Mouse (Mus musculus): Measurements from ENCODE around the gene 1700037H04Rik. TPM values are rescaled to one million over a fixed set of nuclear protein-coding genes. Genes with fewer than 3 reads are reported as not detected.

The 1700037H04Rik gene
- total and polyA plus RNA-seq, 3 experiments, result 45.5 to 72.6 TPM; not detected in 1

DNA sequence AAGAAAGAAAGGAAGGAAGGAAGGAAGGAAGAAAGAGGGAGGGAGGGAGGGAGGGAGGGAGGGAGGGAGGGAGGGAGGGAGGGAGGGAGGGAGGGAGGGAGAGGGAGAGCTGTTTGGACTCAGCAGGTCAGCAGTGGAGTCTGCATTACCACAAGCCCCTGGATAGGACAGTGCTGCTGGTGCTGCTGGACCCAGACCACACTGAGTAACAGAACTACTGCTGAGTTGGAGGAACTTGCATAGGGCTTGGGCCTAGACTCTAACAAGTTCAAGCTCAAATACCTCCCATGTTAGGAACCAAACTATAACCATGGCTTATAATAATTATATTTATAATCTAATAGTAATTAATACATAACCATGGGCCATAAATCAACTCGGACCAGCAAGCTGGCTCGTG is 29.0 kb downstream of the 1700037H04Rik start:
- Histone ChIP-seq H3K27ac (ENCODE audit: control insufficient read depth, low read depth, low read length) (no peak overlapping the region), H3K36me3 (ENCODE audit: control insufficient read depth in 1 of 2, insufficient read depth in 2 of 2, low read length in 2 of 2) (peaks cover 0 to 2% of the 10 kb centered on the region in 2 experiments; a peak in 1 of 4 replicates), H3K9ac (ENCODE audit: control insufficient read depth, low read depth, low read length, poor library complexity, severe bottlenecking) (no peak overlapping the region)

GRCm38 (mm10) chr2:131129836-131130235 is 30.0 kb downstream of the 1700037H04Rik start:
- no peak overlapping the region for H3K9ac ChIP-seq (ENCODE audit: control insufficient read depth, low read depth, low read length, poor library complexity, severe bottlenecking)
- no peak overlapping the region for H3K4me3 ChIP-seq (ENCODE audit: control insufficient read depth in 1 of 2, insufficient read depth in 1 of 2, low read depth in 2 of 2, low read length in 2 of 2)
- no peak overlapping the region for H3K27ac ChIP-seq (ENCODE audit: control insufficient read depth, low read depth, low read length)
- peak; percentile 49 for DNase-seq (ENCODE audit: low read depth, low spot score)
- no peak for TF ChIP-seq ETS1 (IDR thresholded peaks at IDR 0.05; ENCODE audit: low read depth, low read length)
- no peak for TF ChIP-seq CHD2 (IDR thresholded peaks at IDR 0.05; ENCODE audit: low read length)
- TF ChIP-seq GATA1 (IDR thresholded peaks at IDR 0.05; ENCODE audit: low read depth, low read length), result no peak
- TF ChIP-seq TAL1 (IDR thresholded peaks at IDR 0.05; ENCODE audit: low read length), result no peak
- TF ChIP-seq NELFE (IDR thresholded peaks at IDR 0.05; ENCODE audit: low read depth, low read length), result no peak
- TF ChIP-seq MYC (IDR thresholded peaks at IDR 0.05; ENCODE audit: low read depth, low read length), result no peak
- no peak for TF ChIP-seq POLR2A (IDR thresholded peaks at IDR 0.05; ENCODE audit: control insufficient read depth in 1 of 2, insufficient read depth in 1 of 2, low read depth in 1 of 2, low read length in 2 of 2, poor library complexity in 1 of 2)
- TF ChIP-seq E2F4 (IDR thresholded peaks at IDR 0.05; ENCODE audit: borderline replicate concordance, low read depth, low read length), result no peak
- TF ChIP-seq POLR2AphosphoS2 (IDR thresholded peaks at IDR 0.05; ENCODE audit: low read length), result no peak
- peaks cover 0 to 2% of the 10 kb centered on the region in 2 experiments; a peak in 1 of 4 replicates for H3K27me3 ChIP-seq (ENCODE audit: control insufficient read depth in 1 of 2, insufficient read depth in 2 of 2, low read length in 2 of 2)
- no peaks in the 10 kb centered on the region for H3K9me3 ChIP-seq (replicated peaks; ENCODE audit: insufficient read depth, low read length)
- H3K36me3 ChIP-seq (ENCODE audit: control insufficient read depth in 1 of 2, insufficient read depth in 2 of 2, low read length in 2 of 2), result peaks cover 0 to 2% of the 10 kb centered on the region in 2 experiments; a peak in 1 of 4 replicates
- peaks cover 5 to 9% of the 10 kb centered on the region in 2 experiments for H3K4me1 ChIP-seq (ENCODE audit: control insufficient read depth in 1 of 2, insufficient read depth in 2 of 2, low read length in 2 of 2)
- no peaks in the 10 kb centered on the region for H3K79me2 ChIP-seq (ENCODE audit: control insufficient read depth, insufficient read depth, low read length, poor library complexity)

More for the DNA sequence above, 29.0 kb downstream of the 1700037H04Rik start:
- H3K9me3 ChIP-seq (replicated peaks; ENCODE audit: insufficient read depth, low read length), result no peaks in the 10 kb centered on the region
- peaks cover 0 to under 1% of the 10 kb centered on the region in 2 experiments; a peak in 1 of 4 replicates for H3K27me3 ChIP-seq (ENCODE audit: control insufficient read depth in 1 of 2, insufficient read depth in 2 of 2, low read length in 2 of 2)
- DNase-seq (ENCODE audit: low read depth, low spot score), result no peak
- H3K79me2 ChIP-seq (ENCODE audit: control insufficient read depth, insufficient read depth, low read length, poor library complexity), result no peaks in the 10 kb centered on the region
- H3K4me1 ChIP-seq (ENCODE audit: control insufficient read depth in 1 of 2, insufficient read depth in 2 of 2, low read length in 2 of 2), result peaks cover 5 to 15% of the 10 kb centered on the region in 2 experiments
- H3K4me3 ChIP-seq (ENCODE audit: control insufficient read depth in 1 of 2, insufficient read depth in 1 of 2, low read depth in 2 of 2, low read length in 2 of 2), result no peak overlapping the region
- TF ChIP-seq ZNF384 (IDR thresholded peaks at IDR 0.05; ENCODE audit: low read depth, low read length), result no peak
- TF ChIP-seq MEF2A (IDR thresholded peaks at IDR 0.05; ENCODE audit: extremely low read depth, insufficient replicate concordance, low read depth, low read length, poor library complexity, severe bottlenecking), result no peak
- no peak for TF ChIP-seq POLR2AphosphoS5 (IDR thresholded peaks at IDR 0.05; ENCODE audit: borderline replicate concordance, low read depth, low read length)
- no peak for TF ChIP-seq NELFE (IDR thresholded peaks at IDR 0.05; ENCODE audit: low read depth, low read length)
- TF ChIP-seq RAD21 (IDR thresholded peaks at IDR 0.05; ENCODE audit: low read depth, low read length), result no peak
- no peak for TF ChIP-seq CTCF (IDR thresholded peaks at IDR 0.05 in 2 of 3, conservative IDR thresholded peaks at IDR 0.05 in 1 of 3; ENCODE audit: control insufficient read depth in 1 of 3, insufficient read depth in 1 of 3, low read depth in 2 of 3, low read length in 3 of 3, poor library complexity in 1 of 3, severe bottlenecking in 1 of 3)
- TF ChIP-seq POLR2A (IDR thresholded peaks at IDR 0.05; ENCODE audit: control insufficient read depth in 1 of 2, insufficient read depth in 1 of 2, low read depth in 1 of 2, low read length in 2 of 2, poor library complexity in 1 of 2), result no peak
- TF ChIP-seq TCF12 (IDR thresholded peaks at IDR 0.05; ENCODE audit: low read depth, low read length), result no peak
- no peak for TF ChIP-seq KAT2A (conservative IDR thresholded peaks at IDR 0.05; ENCODE audit: low read depth, low read length)
- no peak for TF ChIP-seq SMC3 (IDR thresholded peaks at IDR 0.05; ENCODE audit: low read depth, low read length)
- TF ChIP-seq MYC (IDR thresholded peaks at IDR 0.05; ENCODE audit: low read depth, low read length), result no peak
- TF ChIP-seq CHD1 (IDR thresholded peaks at IDR 0.05; ENCODE audit: low read depth, low read length), result no peak
- TF ChIP-seq TBP (IDR thresholded peaks at IDR 0.05; ENCODE audit: low read depth, low read length), result no peak
- TF ChIP-seq CHD2 (IDR thresholded peaks at IDR 0.05; ENCODE audit: low read length), result no peak
- no peak for TF ChIP-seq GATA1 (IDR thresholded peaks at IDR 0.05; ENCODE audit: low read depth, low read length)
